Mouse (Mus musculus) midbrain, embryonic 16.5 days (tissue): ENCODE results near the gene C3ar1. TPM values are rescaled to one million over a fixed set of nuclear protein-coding genes. Genes with fewer than 3 reads are reported as not detected.

ENCODE experiments used
- ATAC-seq: fragments of 200-750 bp; cut with Nextera tagmentation; 2 replicates; pipeline ENCODE4 v1.8.0; 2017; ENCODE audit warnings: moderate TSS enrichment
- H3K27ac ChIP-seq: fragments of 300-500 bp; sonication (generic); 2 replicates; pipeline ENCODE4 v1.5.1; 2014; ENCODE audit warnings: mild to moderate bottlenecking, low read length, mixed read lengths
- H3K27me3 ChIP-seq: fragments of 300-500 bp; sonication (generic); 2 replicates; pipeline ENCODE4 v1.6.1; 2014; ENCODE audit warnings: low read depth, low read length, mixed read lengths; ENCODE audit not compliant: control insufficient read depth, insufficient read depth
- H3K36me3 ChIP-seq: fragments of 300-500 bp; sonication (generic); 2 replicates; pipeline ENCODE4 v1.6.1; 2014; ENCODE audit warnings: mild to moderate bottlenecking, low read length, moderate library complexity, mixed read lengths; ENCODE audit not compliant: control insufficient read depth, insufficient read depth
- H3K4me1 ChIP-seq: fragments of 300-500 bp; sonication (generic); 2 replicates; pipeline ENCODE4 v1.6.1; 2014; ENCODE audit warnings: mild to moderate bottlenecking, low read length, mixed read lengths; ENCODE audit not compliant: control insufficient read depth, insufficient read depth
- H3K4me2 ChIP-seq: fragments of 300-500 bp; sonication (generic); 2 replicates; pipeline ENCODE4 v1.6.1; 2014; ENCODE audit warnings: mild to moderate bottlenecking, low read length, mixed read lengths
- H3K4me3 ChIP-seq: fragments of 300-500 bp; sonication (generic); 2 replicates; pipeline ENCODE4 v1.5.1; 2014; ENCODE audit warnings: low read depth, mild to moderate bottlenecking, low read length, moderate library complexity, mixed read lengths
- H3K9ac ChIP-seq: fragments of 300-500 bp; sonication (generic); 2 replicates; pipeline ENCODE4 v1.6.1; 2014; ENCODE audit warnings: low read depth, low read length, mixed read lengths
- H3K9me3 ChIP-seq: fragments of 300-500 bp; sonication (generic); replicated peaks from 2 replicates; pipeline ENCODE4 v1.6.1; 2014; ENCODE audit warnings: mild to moderate bottlenecking, low read length, mixed read lengths; ENCODE audit not compliant: control insufficient read depth, poor library complexity, severe bottlenecking
- WGBS: fragments of 180-500 bp; shearing (Covaris S2); extraction: QIAGEN DNeasy Blood & Tissue Kit; methylation state at CpG from one replicate; pipeline ENCODE4 v1.1.7; 2014; 5-methylcytosine and 5-hydroxymethylcytosine counted together
- polyA plus RNA-seq: library from polyadenylated mRNA; unstranded; fragments of >200 nt; fragmentation: Nextera tagmentation; extraction: Ambion mirVana; gene quantifications from 2 replicates; pipeline ENCODE4 v1.2.1, GENCODE M21; 2015

C3ar1 gene
- polyA plus RNA-seq, 1 experiment from 2014 or later: 1.4 TPM

DNA sequence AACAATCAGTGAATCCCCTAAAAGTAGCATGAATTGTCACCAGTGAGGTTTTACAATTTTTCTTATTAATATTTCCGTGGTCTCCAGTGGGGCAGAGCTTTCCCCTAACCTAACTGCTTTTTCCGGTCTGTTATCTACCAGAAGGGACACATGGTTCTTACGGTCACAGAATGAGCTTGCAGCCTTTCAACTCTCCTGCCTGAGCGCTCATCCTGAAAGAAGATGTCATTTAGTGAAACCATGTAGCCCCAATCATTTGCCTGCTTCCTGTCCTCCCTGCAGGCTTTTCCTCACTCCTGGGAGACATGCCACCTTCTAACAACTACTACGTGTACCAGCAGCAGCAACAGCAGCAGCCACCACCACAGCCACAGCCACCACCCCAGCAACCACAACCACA, 18.4 kb downstream of the C3ar1 start:
- Histone ChIP-seq H3K9ac (no peak overlapping the region), H3K4me2 (no peak overlapping the region), H3K36me3 (peaks cover 52% of the 10 kb centered on the region), H3K9me3 (no peaks in the 10 kb centered on the region; the same call in 1 of the 2 replicates), H3K27ac (no peak overlapping the region), H3K4me3 (no peak overlapping the region), H3K4me1 (no peaks in the 10 kb centered on the region), H3K27me3 (no peaks in the 10 kb centered on the region)
- whole genome bisulfite sequencing: 88% methylated on average over 5 of the region's 5 CpGs
- no peak for ATAC-seq

DNA sequence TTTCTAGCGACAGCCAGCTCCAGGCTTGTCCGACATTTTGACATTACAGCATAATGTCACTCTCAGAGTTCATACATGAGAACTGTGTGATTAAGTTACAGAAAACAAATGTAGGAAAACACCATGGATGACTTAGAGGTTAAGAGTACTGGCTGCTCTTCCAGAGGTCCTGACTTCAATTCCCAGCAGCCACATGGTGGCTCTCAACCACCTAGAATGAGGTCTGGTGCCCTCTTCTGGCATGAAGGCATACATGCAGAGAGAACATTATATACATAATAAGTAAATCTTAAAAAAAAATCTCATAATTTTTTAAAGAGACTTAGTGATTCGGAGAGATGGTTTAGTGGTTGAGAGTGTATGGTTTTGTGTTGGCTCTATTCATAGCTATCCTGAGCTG, 19.0 kb downstream of the C3ar1 start:
- 93% methylated on average over 3 of the region's 3 CpGs for WGBS
- Histone ChIP-seq H3K9ac (no peak overlapping the region), H3K9me3 (no peaks in the 10 kb centered on the region; the same call in 1 of the 2 replicates), H3K4me1 (no peaks in the 10 kb centered on the region), H3K36me3 (peaks cover 52% of the 10 kb centered on the region), H3K27ac (no peak overlapping the region), H3K27me3 (no peaks in the 10 kb centered on the region), H3K4me2 (no peak overlapping the region), H3K4me3 (no peak overlapping the region)
- ATAC-seq: no peak

DNA sequence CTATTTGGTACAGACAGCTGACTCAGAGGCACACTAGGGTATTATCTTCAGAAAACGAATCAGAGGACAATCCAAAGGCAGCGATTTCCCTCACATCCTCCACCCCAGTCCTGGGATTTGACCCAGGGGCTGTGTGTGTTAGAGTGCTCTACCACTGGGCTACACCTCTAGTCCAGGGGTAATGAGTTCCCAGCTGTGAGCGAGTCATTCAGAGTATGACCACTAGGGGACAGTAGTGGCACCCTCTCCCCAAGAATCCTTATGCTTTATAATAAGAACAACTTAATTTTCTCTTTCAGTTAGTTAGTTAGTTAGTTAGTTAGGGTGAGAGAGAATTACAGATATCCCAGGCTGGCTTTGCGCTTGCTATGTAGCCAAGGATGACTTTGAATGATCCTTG, 21.6 kb downstream of the C3ar1 start:
- H3K36me3 ChIP-seq: peaks cover 41% of the 10 kb centered on the region
- no peak overlapping the region for H3K27ac ChIP-seq
- no peaks in the 10 kb centered on the region for H3K4me1 ChIP-seq
- H3K27me3 ChIP-seq: no peaks in the 10 kb centered on the region
- H3K9ac ChIP-seq: no peak overlapping the region
- ATAC-seq: no peak
- no peak overlapping the region for H3K4me3 ChIP-seq
- no peak overlapping the region for H3K4me2 ChIP-seq
- 62% methylated on average over 4 of the region's 4 CpGs for WGBS
- H3K9me3 ChIP-seq: no peaks in the 10 kb centered on the region; the same call in 1 of the 2 replicates

GRCm38 (mm10) chr6:122832880-122833279, 23.1 kb downstream of the C3ar1 start:
- Histone ChIP-seq H3K9ac (no peak overlapping the region), H3K4me3 (no peak overlapping the region), H3K4me1 (no peaks in the 10 kb centered on the region), H3K4me2 (no peak overlapping the region), H3K36me3 (peaks cover 32% of the 10 kb centered on the region), H3K27me3 (no peaks in the 10 kb centered on the region), H3K27ac (no peak overlapping the region), H3K9me3 (no peaks in the 10 kb centered on the region; the same call in 1 of the 2 replicates)
- 90% methylated on average over 7 of the region's 7 CpGs for WGBS
- no peak for ATAC-seq

DNA sequence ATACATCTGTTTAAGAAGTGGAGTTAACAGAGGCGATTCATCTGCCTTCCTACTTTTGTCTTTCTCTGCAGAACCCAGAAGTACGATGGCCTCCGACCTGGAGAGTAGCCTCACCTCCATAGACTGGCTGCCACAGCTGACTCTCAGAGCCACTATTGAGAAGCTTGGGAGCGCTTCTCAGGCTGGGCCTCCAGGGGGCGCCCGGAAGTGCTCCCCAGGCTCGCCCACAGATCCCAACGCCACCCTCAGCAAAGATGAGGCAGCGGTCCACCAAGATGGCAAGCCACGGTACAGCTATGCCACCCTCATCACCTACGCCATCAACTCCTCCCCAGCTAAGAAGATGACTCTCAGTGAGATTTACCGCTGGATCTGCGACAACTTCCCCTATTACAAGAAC, 27.9 kb downstream of the C3ar1 start:
- no peak overlapping the region for H3K9ac ChIP-seq
- no peak overlapping the region for H3K4me2 ChIP-seq
- H3K27ac ChIP-seq: no peak overlapping the region
- H3K9me3 ChIP-seq: no peaks in the 10 kb centered on the region
- no peak for ATAC-seq
- H3K4me3 ChIP-seq: no peak overlapping the region
- WGBS: 43% methylated on average over 13 of the region's 13 CpGs
- peaks cover 9% of the 10 kb centered on the region; the same call in 1 of the 2 replicates for H3K36me3 ChIP-seq
- H3K4me1 ChIP-seq: peaks cover 12% of the 10 kb centered on the region
- H3K27me3 ChIP-seq: no peaks in the 10 kb centered on the region

- ATAC-seq: peak; percentile 77
- H3K4me2 ChIP-seq: peak overlapping the region; percentile 72
- H3K27ac ChIP-seq: peak overlapping the region; percentile 21; the same call in 1 of the 2 replicates
- peaks cover 25% of the 10 kb centered on the region for H3K4me1 ChIP-seq
- H3K9me3 ChIP-seq: no peaks in the 10 kb centered on the region
- 3% methylated on average over 23 of the region's 29 CpGs for WGBS
- H3K27me3 ChIP-seq: no peaks in the 10 kb centered on the region
- H3K36me3 ChIP-seq: 0 out of 2 replicates have a peak, but pooled peaks cover 3% of the 10 kb centered on the region
- peak overlapping the region; percentile 58 for H3K9ac ChIP-seq
- H3K4me3 ChIP-seq: peak overlapping the region; percentile 36
Measured at GRCm38 (mm10) chr6:122825923-122826742, 29.8 kb downstream of the C3ar1 start.

DNA sequence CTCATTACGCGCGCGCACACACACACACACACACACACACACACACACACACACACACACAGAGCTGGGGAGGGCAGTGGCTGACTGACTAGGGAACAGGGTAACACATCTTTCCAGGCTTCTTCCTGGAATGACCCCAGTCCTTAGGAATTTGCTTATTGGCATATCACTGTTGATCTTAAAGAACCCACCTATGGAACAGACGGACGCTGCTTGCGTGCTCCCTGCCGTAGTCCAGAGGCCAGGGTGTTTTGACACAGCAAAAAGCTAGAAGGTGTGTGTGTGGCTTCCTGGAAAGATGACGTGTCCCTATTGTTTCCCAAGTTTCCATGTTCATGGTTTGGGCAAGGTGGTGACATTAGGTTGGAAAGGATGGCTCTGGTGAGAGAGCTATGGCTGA, 30.8 kb downstream of the C3ar1 start:
- H3K4me2 ChIP-seq: peak overlapping the region; percentile 72; the same call in 1 of the 2 replicates
- no peak for ATAC-seq

GRCm38 (mm10) chr6:122824086-122824485, 31.9 kb downstream of the C3ar1 start:
- H3K27me3 ChIP-seq: no peaks in the 10 kb centered on the region
- H3K36me3 ChIP-seq: no peaks in the 10 kb centered on the region
- no peak overlapping the region for H3K9ac ChIP-seq
- no peak overlapping the region for H3K4me2 ChIP-seq
- no peak for ATAC-seq
- H3K4me1 ChIP-seq: peaks cover 36% of the 10 kb centered on the region
- WGBS: 74% methylated on average over 10 of the region's 10 CpGs
- H3K4me3 ChIP-seq: no peak overlapping the region
- no peaks in the 10 kb centered on the region for H3K9me3 ChIP-seq
- H3K27ac ChIP-seq: no peak overlapping the region

More for the DNA sequence above, 30.8 kb downstream of the C3ar1 start:
- 95% methylated on average over 9 of the region's 9 CpGs for WGBS
- peaks cover 34% of the 10 kb centered on the region for H3K4me1 ChIP-seq
- 0 out of 2 replicates have a peak, but pooled peaks cover 3% of the 10 kb centered on the region for H3K36me3 ChIP-seq
- no peaks in the 10 kb centered on the region for H3K27me3 ChIP-seq
- H3K9ac ChIP-seq: no peak overlapping the region
- no peak overlapping the region for H3K27ac ChIP-seq
- H3K9me3 ChIP-seq: no peaks in the 10 kb centered on the region
- H3K4me3 ChIP-seq: no peak overlapping the region

- H3K4me3 ChIP-seq: no peak overlapping the region
Measured at GRCm38 (mm10) chr6:122821822-122822221, 34.1 kb downstream of the C3ar1 start.

More at GRCm38 (mm10) chr6:122821822-122822221, 34.1 kb downstream of the C3ar1 start:
- H3K36me3 ChIP-seq: no peaks in the 10 kb centered on the region
- no peak for ATAC-seq
- peak overlapping the region; percentile 93 for H3K4me2 ChIP-seq
- peaks cover 38% of the 10 kb centered on the region for H3K4me1 ChIP-seq
- no peak overlapping the region for H3K9ac ChIP-seq
- no peaks in the 10 kb centered on the region; the same call in 1 of the 2 replicates for H3K27me3 ChIP-seq
- 84% methylated on average over 9 of the region's 9 CpGs for WGBS
- no peaks in the 10 kb centered on the region for H3K9me3 ChIP-seq
- H3K27ac ChIP-seq: no peak overlapping the region
